Mouse (Mus musculus): ENCODE measurements at regions not wholly inside any gene's neighbourhood (a gene's known extent, or its start where the extent isn't known, plus 50 kb on each side); places are given as distances from the start of the nearest gene placed in this dataset.
A peak's percentile ranks its signal among the peaks of the same experiment; 100 is the strongest.

- no peak for DNase-seq
Measured at GRCm38 (mm10) chr15:65347277-65347676, 332.6 kb upstream of the Gm21961 start.

DNA sequence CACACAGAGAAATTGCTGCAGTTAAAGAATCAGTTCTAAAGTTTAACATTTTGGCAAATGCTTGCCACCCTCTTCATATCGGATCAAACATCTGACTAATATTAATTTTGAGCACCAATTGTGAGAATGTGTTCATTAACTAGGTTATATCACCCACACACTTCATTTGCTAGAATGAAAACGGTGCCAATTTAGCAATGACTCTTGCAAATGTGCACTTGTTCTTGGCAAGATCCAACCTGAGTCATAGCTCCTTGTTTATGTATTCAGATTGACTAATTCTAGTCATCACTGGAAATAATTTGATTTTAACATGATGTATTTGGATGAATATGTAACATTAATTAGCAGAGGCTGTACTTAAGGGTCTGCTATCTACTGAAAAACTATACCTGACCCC is 327.8 kb upstream of the Gm21961 start:
- DNase-seq: no peak

DNA sequence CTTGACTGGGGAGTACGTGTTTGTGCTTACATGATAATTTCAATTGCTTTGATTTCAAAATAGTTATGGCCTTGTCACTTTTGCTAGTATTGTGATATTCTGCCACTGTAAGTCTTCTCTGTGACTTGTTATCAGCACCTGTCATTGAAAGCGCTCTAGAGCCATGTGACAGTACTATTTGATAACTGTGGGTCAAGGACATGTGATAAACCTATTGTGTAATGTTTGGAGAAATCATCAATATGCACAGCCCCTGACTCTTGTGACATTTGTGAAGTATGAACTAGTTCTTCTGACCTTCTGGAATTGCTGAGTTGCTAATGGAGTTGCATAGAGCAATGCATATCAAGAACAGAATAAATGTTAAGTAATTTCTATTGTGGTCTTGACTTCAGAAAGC is 319.4 kb upstream of the Gm21961 start:
- no peak for DNase-seq

DNA sequence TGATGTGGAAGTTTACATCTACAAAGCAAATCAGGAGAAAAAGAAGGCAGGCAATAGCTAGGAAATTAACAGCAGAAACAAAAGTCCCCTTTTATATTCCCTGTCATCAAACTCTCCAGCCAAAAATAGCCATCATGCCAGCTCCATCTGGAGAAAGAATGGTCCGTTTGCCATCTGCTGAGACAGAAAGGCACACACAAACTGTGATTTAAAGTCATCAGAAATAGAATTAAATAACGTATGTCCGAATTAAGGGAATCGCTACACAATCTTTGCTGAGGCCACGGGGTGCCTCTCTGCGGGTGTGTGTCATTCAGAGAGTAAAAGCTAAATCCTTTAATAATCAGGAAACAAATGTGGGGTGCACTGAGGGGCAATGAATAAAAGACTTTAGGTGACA is 293.4 kb upstream of the Gm21961 start:
- peak; percentile 4 for DNase-seq

DNA sequence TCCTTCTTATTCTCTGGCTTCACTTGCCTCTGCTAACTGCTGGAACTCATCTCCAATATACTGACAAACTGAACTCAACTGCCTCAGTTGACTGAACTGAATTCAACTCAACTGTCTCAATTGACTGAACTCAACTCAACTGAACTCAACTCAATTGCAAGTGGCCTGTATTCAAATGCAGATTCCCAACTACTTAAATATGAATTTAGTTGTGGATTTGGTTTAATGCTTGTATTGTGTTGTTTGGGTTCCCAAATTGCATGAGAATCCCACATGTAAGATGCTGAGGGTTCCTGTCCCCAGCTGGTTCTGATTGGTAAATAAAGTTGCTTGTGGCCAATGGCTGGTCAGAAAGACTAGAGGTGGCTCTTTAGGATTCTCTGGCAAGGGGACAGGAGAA is 244.1 kb upstream of the Gm21961 start:
- DNase-seq: no peak

GRCm38 (mm10) chr15:65222504-65222903 is 207.8 kb upstream of the Gm21961 start:
- DNase-seq: no peak

DNA sequence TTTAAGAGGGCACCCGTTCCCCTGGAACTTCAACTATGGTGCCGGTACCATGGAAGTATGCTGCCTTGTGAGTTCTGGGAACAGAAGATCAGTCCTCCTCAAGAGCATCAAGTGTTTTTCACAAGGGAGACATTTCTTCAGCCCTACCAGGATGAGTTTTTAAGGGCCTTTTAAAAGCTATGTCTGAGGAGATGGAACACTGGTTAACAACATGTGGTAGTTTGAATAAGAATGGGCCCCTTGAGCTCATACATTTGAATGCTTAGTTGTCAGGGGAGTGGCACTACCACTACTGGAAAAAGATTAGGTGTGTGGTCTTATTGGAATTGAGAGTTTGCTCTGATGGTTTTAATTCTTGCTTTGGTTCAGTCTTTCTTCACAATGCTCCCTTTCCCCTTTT is 203.2 kb upstream of the Gm21961 start:
- DNase-seq: no peak

- no peak for DNase-seq
Measured at GRCm38 (mm10) chr15:65196307-65196706, 181.6 kb upstream of the Gm21961 start.

DNA sequence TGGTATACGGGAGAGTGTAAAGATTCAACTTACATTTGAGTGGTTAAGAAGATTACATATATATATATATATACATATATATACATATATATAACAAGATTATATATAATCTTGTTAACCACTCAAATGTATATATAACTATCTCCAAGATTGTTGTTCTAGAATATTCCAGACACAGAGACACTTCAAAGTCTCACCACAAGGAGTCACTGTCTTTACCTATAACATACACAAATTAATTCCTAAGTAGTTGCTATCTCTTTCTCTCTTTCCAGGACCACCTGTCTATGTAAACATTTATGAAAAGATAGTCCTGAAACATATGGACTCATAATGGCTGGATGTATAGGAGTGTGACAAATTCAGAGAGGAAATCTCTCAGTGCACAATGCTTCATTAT is 178.9 kb upstream of the Gm21961 start:
- DNase-seq: no peak
